Mouse (Mus musculus) spleen, adult 18-20 months (tissue): Measurements from ENCODE around the gene Syngr4.
A peak's percentile ranks its signal among the peaks of the same experiment; 100 is the strongest.
"Not testable (repeated sequence)": the region's sequence is repeated elsewhere in the genome, so short reads cannot be mapped to it uniquely, and the experiment has no call there.

Experiments used
- DNase-seq, 2 experiments: peaks; one replicate each; pipeline ENCODE4 v3.0.0; 2022; ENCODE audit warnings: mixed read lengths in 2 of 2

The Syngr4 gene

GRCm38 (mm10) chr7:45896517-45897257, at the start of gene Syngr4, which contains the start of gene Tmem143:
TSS of gene Syngr4 (minus strand) at chr7:45896714.
TSS of gene Tmem143 (plus strand) at chr7:45896941.
- DNase-seq = peak; percentile 93 to 97

- not testable (repeated sequence) for DNase-seq
These were observed 46.8 kb upstream of the Syngr4 start for GRCm38 (mm10) chr7:45943280-45943679.

DNA sequence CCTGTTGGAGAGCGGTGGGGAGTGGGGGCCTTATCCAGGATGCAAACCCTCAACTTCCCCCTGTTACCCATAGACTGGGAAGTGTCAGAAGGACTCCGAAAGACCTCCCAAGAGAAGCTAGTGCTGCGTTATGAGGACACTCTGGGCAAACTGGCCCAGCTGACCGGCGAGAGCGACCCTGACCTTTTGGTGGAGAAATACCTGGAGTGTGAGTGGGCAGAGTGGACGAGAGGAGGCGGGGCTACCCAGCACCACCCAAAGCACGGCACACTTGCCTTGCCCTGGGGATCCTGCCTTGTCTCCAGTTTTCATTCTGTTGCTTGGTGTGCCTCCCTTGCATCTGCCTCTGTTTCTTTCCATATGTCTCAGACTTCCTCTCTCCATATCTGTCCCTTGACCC, 45.5 kb upstream of the Syngr4 start:
- DNase-seq = no peak

DNA sequence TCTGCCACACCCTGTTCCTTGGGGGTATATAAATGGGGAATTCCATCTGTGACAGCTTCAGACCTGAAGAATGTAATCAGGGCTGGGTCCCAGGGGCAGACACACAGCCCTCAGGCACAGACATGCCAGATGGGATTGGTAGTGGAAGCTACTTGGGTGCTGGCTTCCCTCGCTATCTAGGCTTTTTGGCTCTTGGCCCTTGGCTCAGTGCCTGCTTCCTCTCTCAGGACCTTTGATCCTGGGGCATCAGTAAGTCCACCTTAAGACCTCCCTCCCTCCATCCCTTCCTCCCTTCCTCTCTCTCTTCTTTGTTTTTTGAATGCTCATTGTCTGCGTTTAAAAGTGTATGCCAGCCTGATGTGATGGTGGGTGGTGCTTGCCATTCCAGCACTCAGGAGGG, 43.3 kb upstream of the Syngr4 start:
- no peak for DNase-seq

GRCm38 (mm10) chr7:45935114-45935513, 38.6 kb upstream of the Syngr4 start:
- DNase-seq = peak; percentile 37 to 73

DNA sequence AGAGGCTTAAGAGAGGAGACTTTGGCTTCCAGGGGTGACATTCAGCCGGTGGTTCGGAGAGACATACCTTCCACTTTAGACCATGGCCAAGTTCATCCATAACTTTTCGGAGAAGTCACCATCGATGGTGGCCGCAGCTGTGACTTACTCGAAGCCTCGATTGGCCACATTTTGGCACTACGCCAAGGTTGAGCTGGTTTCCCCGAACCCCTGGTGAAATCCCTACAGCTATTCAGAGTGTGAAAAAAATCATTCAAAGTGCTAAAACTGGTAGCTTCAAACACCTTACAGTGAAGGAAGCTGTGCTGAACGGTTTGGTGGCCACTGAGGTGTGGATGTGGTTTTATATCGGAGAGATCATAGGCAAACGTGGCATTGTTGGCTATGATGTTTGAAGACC, 37.3 kb upstream of the Syngr4 start:
- DNase-seq = not testable (repeated sequence)

- no peak for DNase-seq
These were observed 33.2 kb upstream of the Syngr4 start for GRCm38 (mm10) chr7:45929688-45930087.

- DNase-seq = no peak
These were observed 32.2 kb upstream of the Syngr4 start for GRCm38 (mm10) chr7:45928626-45929295.

- DNase-seq = peak; percentile 48 to 63
These were observed 27.9 kb upstream of the Syngr4 start for GRCm38 (mm10) chr7:45924429-45924816.

GRCm38 (mm10) chr7:45923762-45924428, 27.4 kb upstream of the Syngr4 start, which contains the start of gene Ccdc114:
TSS of gene Ccdc114 (plus strand) at chr7:45924072.
- peak; percentile 56 to 66 for DNase-seq

GRCm38 (mm10) chr7:45922928-45923761, 26.6 kb upstream of the Syngr4 start:
- DNase-seq = peak; percentile 89 to 96

DNA sequence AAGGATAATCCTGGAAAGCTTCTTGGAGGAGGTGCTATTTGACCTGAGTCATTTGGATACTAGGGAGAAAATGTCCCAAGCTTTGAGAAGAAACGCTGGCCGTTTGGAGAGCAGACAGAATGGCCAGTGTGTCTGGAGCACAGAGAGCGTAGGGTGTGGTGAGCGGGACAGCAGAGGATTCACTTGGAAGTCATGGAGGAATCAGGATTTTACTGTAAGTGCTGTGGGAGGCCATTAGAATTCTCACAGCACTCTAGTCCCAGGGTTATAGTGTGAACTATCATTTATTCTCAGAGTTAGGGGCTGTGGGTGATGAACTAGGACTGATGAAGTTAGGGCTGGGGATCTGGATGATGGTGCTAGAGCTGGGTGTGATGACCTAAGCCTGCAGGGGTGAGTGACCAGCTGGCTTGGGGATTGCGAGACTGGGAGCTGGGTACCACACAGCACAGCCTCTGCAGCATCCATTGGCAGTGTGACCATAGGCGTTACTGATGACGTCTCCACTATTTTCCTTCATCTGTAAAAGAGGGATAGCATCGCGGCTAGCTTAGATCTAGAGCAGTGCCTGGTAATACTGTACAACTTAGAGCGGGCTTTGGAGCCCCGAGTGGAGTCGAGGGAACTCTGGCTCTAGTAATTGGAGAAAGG, 25.6 kb upstream of the Syngr4 start:
- no peak for DNase-seq

DNA sequence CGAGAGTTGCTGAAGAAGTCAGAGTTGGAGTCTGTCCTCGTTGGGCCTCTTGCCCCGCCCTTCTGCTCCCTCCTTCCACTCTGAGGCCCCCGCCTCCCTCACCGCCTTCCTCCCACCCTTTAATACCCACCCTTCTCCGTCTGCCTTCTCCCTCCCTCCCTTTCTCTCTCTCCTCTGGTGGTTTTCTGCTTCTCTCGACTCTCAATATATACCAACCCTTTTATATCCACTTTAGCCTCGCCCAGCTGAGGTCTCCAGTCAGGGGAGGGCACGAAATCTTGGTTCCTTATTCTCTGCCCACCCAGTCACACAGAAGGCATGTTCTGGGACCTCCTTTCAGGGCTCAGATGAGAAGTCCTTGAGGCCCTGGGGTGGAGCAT, 24.7 kb upstream of the Syngr4 start, which contains the start of gene Emp3:
Gene Emp3, minus strand, starts transcription at position 163 of the 380 bp plus-strand sequence.
- peak; percentile 51 to 67 for DNase-seq

- peak in 1 of 2 experiments; percentile 10 for DNase-seq
These were observed 24.2 kb upstream of the Syngr4 start for GRCm38 (mm10) chr7:45920583-45921241.

GRCm38 (mm10) chr7:45919761-45920160, 23.2 kb upstream of the Syngr4 start:
- no peak for DNase-seq

GRCm38 (mm10) chr7:45919083-45919671, 22.7 kb upstream of the Syngr4 start:
- DNase-seq = peak in 1 of 2 experiments; percentile 13

- no peak for DNase-seq
These were observed 21.4 kb upstream of the Syngr4 start for GRCm38 (mm10) chr7:45917926-45918325.

DNA sequence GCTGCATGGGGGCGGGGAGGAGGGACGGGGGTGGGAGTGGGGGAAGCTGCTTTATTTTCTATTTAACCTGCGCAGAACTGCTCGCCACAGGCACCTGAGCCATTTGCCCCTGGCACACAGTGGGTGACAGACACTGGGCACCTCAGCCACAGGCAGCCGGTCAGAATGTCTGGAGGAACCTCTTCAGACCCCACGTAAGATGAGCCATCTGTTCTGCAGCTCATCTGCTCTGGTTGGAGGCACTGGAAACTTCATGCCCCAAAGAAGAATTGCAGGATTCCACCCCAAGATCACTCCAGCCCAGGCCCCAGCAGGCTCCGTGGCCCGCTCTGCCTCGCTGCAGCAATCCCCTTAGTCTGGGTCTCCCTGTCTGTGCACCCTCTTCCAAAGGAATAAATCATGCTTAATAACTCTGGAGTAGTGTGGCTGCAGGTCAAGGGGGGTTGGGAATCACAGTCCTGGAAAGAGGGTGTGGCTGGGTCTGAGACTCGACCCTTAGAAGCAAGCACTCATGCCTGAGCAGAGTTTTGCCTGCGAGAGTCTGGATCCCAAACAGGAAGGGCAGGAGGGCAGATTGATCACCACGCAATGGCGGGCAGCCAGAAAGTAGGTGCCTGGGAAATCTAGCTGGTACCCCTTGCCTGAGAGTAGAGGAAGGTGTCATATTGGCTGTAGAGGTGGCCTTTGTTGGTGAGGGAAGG, 20.6 kb upstream of the Syngr4 start:
- DNase-seq = no peak

GRCm38 (mm10) chr7:45916056-45917003, 19.8 kb upstream of the Syngr4 start:
- peak; percentile 59 to 60 for DNase-seq
